Mouse (Mus musculus): ENCODE measurements around the gene Nab2.

- no peak for TF ChIP-seq CTCF (IDR thresholded peaks at IDR 0.05; ENCODE audit: extremely low read depth, insufficient read depth, low read length)
- no peak for TF ChIP-seq POLR2A (IDR thresholded peaks at IDR 0.05; ENCODE audit: extremely low read depth, insufficient read depth, low read length)
Observed at GRCm38 (mm10) chr10:127662666-127663253, 5.6 kb downstream of the Nab2 start.

Data from cortical plate, adult 2 months (tissue).